Mouse (Mus musculus): ENCODE data around the gene Entpd5. TPM values are rescaled to one million over a fixed set of nuclear protein-coding genes. Genes with fewer than 3 reads are reported as not detected.

Entpd5 gene
- 19.2 and 21.3 TPM in 2 replicates for polyA plus RNA-seq (2012; rRNA removed)

GRCm38 (mm10) chr12:84408819-84409507, at the start of gene Entpd5, which contains the start of gene Bbof1:
TSS of gene Entpd5 (minus strand) at chr12:84409029.
TSS of gene Bbof1 (plus strand) at chr12:84409071.
- peak; percentile 63 to 93 for DNase-seq (ENCODE audit: extremely low spot score in 1 of 2, low spot score in 1 of 2)

GRCm38 (mm10) chr12:84456911-84457310, 48.1 kb upstream of the Entpd5 start:
- DNase-seq (ENCODE audit: extremely low spot score in 1 of 2, low spot score in 1 of 2): no peak

- DNase-seq (ENCODE audit: extremely low spot score in 1 of 2, low spot score in 1 of 2): peak in 1 of 2 experiments; percentile 12
Observed at GRCm38 (mm10) chr12:84451801-84452200, 43.0 kb upstream of the Entpd5 start.

GRCm38 (mm10) chr12:84450718-84451646, 42.2 kb upstream of the Entpd5 start, which contains the start of the genes Aldh6a1 and Lin52:
TSS of gene Aldh6a1 (minus strand) at chr12:84451004.
TSS of gene Lin52 (plus strand) at chr12:84451422.
- peak; percentile 99 to 100 for DNase-seq (ENCODE audit: extremely low spot score in 1 of 2, low spot score in 1 of 2)

- DNase-seq (ENCODE audit: extremely low spot score in 1 of 2, low spot score in 1 of 2): peak; percentile 13 to 37
Observed at GRCm38 (mm10) chr12:84450351-84450717, 41.5 kb upstream of the Entpd5 start.

GRCm38 (mm10) chr12:84449887-84450286, 41.1 kb upstream of the Entpd5 start:
- DNase-seq (ENCODE audit: extremely low spot score in 1 of 2, low spot score in 1 of 2): no peak

- DNase-seq (ENCODE audit: extremely low spot score in 1 of 2, low spot score in 1 of 2): no peak
Observed at GRCm38 (mm10) chr12:84448181-84448580, 39.4 kb upstream of the Entpd5 start.

- no peak for DNase-seq (ENCODE audit: extremely low spot score in 1 of 2, low spot score in 1 of 2)
Observed at GRCm38 (mm10) chr12:84447386-84447785, 38.6 kb upstream of the Entpd5 start.

GRCm38 (mm10) chr12:84442526-84442925, 33.7 kb upstream of the Entpd5 start:
- no peak for DNase-seq (ENCODE audit: extremely low spot score in 1 of 2, low spot score in 1 of 2)

- DNase-seq (ENCODE audit: extremely low spot score in 1 of 2, low spot score in 1 of 2): no peak
Observed at GRCm38 (mm10) chr12:84438697-84439096, 29.9 kb upstream of the Entpd5 start.

- DNase-seq (ENCODE audit: extremely low spot score in 1 of 2, low spot score in 1 of 2): no peak
Observed at GRCm38 (mm10) chr12:84429825-84430224, 21.0 kb upstream of the Entpd5 start.

GRCm38 (mm10) chr12:84423990-84424389, 15.2 kb upstream of the Entpd5 start:
- DNase-seq (ENCODE audit: extremely low spot score in 1 of 2, low spot score in 1 of 2): no peak

- no peak for DNase-seq (ENCODE audit: extremely low spot score in 1 of 2, low spot score in 1 of 2)
Observed at GRCm38 (mm10) chr12:84417605-84417922, 8.7 kb upstream of the Entpd5 start.

- peak; percentile 64 to 82 for DNase-seq (ENCODE audit: extremely low spot score in 1 of 2, low spot score in 1 of 2)
Observed at GRCm38 (mm10) chr12:84416834-84417604, 8.2 kb upstream of the Entpd5 start, which contains the start of gene Rnf113a2. TSS of gene Rnf113a2 (plus strand) at chr12:84417196.

GRCm38 (mm10) chr12:84407874-84408818, 683 bp downstream of the Entpd5 start:
- DNase-seq (ENCODE audit: extremely low spot score in 1 of 2, low spot score in 1 of 2): peak; percentile 21 to 36

- DNase-seq (ENCODE audit: extremely low spot score in 1 of 2, low spot score in 1 of 2): no peak
Observed at GRCm38 (mm10) chr12:84407259-84407658, 1.6 kb downstream of the Entpd5 start.

- DNase-seq (ENCODE audit: extremely low spot score in 1 of 2, low spot score in 1 of 2): no peak
Observed at GRCm38 (mm10) chr12:84404541-84404940, 4.3 kb downstream of the Entpd5 start.

GRCm38 (mm10) chr12:84402923-84403322, 5.9 kb downstream of the Entpd5 start:
- DNase-seq (ENCODE audit: extremely low spot score in 1 of 2, low spot score in 1 of 2): no peak

GRCm38 (mm10) chr12:84400653-84401052, 8.2 kb downstream of the Entpd5 start:
- no peak for DNase-seq (ENCODE audit: extremely low spot score in 1 of 2, low spot score in 1 of 2)

- no peak for DNase-seq (ENCODE audit: extremely low spot score in 1 of 2, low spot score in 1 of 2)
Observed at GRCm38 (mm10) chr12:84400068-84400467, 8.8 kb downstream of the Entpd5 start.

Data from frontal cortex, adult 2 months (tissue).